Mouse (Mus musculus) Patski (cell line): ENCODE measurements around the gene Mapre1. TPM values are rescaled to one million over a fixed set of nuclear protein-coding genes. Genes with fewer than 3 reads are reported as not detected.
"Not testable (repeated sequence)": the region's sequence is repeated elsewhere in the genome, so short reads cannot be mapped to it uniquely, and the experiment has no call there.

Experiments
- ATAC-seq: fragments of 100-300 bp; one replicate; pipeline ENCODE4 v1.8.0; 2021
- CTCF ChIA-PET: fragments of 350-600 bp; sonication (Branson Sonifier 250); formaldehyde crosslinking; loops from one replicate; lab custom pipeline; 2022; ENCODE audit warnings: inconsistent platforms; lab: Charles Lee
- POLR2A ChIA-PET: fragments of 350-600 bp; sonication (Branson Sonifier 250); formaldehyde crosslinking; loops from one replicate; lab custom pipeline; 2022; ENCODE audit warnings: antibody characterized with exemption, inconsistent platforms; lab: Charles Lee
- DNase-seq: peaks from one replicate; pipeline ENCODE4 v3.0.0-alpha.2; 2011; ENCODE audit warnings: low read depth, low spot score
- H3K27me3 ChIP-seq: fragments of 371-371 bp; one replicate; pipeline ENCODE4 v1.5.1; 2021
- CTCF ChIP-seq: fragments of 100-300 bp; IDR thresholded peaks from one replicate; pipeline ENCODE4 v1.5.1; 2021
- in situ Hi-C: fragments of 300-500 bp; cut with MboI; formaldehyde crosslinking; loops from 3 replicates; pipeline ENCODE4 v1.11.1; 2018; ENCODE audit warnings: low pct_unique_long_range_greater_than_20kb, mixed read lengths
- polyA plus RNA-seq: library from polyadenylated mRNA; unstranded; gene quantifications from one replicate; pipeline ENCODE4 v1.2.3, GENCODE M21; 2021

Gene Mapre1
- polyA plus RNA-seq, 1 experiment from 2014 or later = 118 TPM

DNA sequence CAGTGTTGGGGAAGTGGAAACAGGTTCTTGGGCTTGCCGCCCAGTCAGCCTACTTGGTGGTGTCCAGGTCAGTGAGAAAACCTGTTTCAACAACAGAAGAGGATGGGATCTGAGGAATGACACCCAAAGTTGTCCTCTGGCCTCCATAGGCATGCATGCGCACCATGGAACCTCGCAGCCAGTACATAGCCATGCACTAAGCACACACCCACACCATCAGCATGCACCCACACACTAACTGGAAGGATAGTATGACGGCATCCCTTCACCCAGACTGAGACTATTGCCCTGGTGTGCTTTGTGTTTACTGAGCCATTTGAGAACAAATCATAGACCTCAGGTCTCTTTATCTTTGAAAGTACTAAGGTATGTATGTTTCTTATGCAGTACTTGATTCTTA lies 34.4 kb downstream of the Mapre1 start:
- ChIA-PET CTCF (interaction anchor here (1.1 to 1.3 kb wide), 2 partner anchors 10 to 12 kb away, joined by 3 read pairs; no protein-coding TSS in a partner anchor), POLR2A (interaction anchor here (0.6 kb wide), 1 partner anchor 71 kb away, joined by 3 read pairs; no protein-coding TSS in a partner anchor)
- DNase-seq (no peak), ATAC-seq (no peak)
- TF ChIP-seq CTCF = no peak
- in situ Hi-C loops = no loop called here
- H3K27me3 ChIP-seq = no peaks in the 10 kb centered on the region

GRCm38 (mm10) chr2:153778638-153779362 lies 37.7 kb downstream of the Mapre1 start:
- DNase-seq = no peak
- no peak for ATAC-seq
- ChIA-PET CTCF (no interaction called here), POLR2A (no interaction called here)
- TF ChIP-seq CTCF = no peak
- H3K27me3 ChIP-seq = no peaks in the 10 kb centered on the region
- in situ Hi-C loops = no loop called here

DNA sequence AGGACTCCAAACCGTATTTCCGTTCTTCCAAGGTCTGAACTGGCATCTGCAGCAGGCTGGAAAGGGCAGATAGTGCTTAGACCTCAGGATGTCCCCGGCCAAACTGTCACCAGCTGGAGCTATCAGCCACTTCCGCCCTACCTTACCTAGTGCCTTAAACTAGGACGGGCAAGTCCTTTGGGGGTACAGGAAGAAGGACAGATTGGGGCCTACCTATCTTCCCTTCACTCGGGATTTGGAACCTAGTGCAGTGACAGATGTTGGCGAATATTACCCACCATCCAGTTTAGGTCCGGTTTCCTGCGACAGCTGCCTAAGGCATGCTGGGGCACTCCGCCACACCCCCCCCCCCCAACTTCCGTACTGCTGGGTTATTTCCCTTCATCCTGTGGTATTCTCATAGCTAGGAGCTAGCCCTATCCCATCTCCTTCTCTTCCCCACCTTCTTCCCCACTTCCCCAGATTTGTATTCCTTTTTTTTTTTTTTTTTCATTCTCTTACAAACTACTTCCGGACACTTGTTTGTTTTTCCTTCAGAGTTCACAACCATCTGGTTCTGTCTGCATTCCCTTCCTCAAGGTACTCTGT lies 38.4 kb downstream of the Mapre1 start, which contains the start of gene Efcab8:
Gene Efcab8 (plus strand): TSS at position 538 of the 588 bp plus-strand sequence.
- POLR2A ChIA-PET = no interaction called here
- no peaks in the 10 kb centered on the region for H3K27me3 ChIP-seq
- ATAC-seq = no peak
- CTCF ChIA-PET = no interaction called here
- no peak for DNase-seq
- TF ChIP-seq CTCF = no peak
- in situ Hi-C loops = no loop called here

GRCm38 (mm10) chr2:153781181-153781580 lies 40.1 kb downstream of the Mapre1 start:
- in situ Hi-C loops = no loop called here
- ChIA-PET POLR2A (no interaction called here), CTCF (interaction anchor here (1.7 kb wide), 1 partner anchor 23 kb away, joined by 4 read pairs; no protein-coding TSS in a partner anchor)
- no peaks in the 10 kb centered on the region for H3K27me3 ChIP-seq
- ATAC-seq (no peak), DNase-seq (no peak)
- no peak for TF ChIP-seq CTCF

DNA sequence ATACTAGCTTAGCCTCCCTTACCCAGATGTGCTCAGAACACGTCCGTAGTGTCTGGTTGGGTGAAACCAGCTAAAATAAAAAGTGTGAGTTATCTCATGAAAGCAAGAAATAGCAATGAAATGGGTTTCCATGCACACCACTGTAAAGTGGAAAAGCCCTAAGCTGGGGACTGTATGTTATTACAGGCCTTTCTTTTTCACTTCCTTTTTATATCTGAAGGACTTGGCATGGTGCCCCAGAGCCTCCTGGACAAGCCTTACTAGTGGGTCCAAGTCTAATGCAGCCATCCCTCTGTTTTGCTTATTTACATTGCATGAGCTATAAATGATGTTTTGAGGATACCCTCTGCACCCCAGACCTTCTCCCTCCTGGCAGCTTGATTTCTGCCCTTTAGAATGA lies 43.6 kb downstream of the Mapre1 start:
- TF ChIP-seq CTCF = no peak
- ATAC-seq = no peak
- POLR2A ChIA-PET = no interaction called here
- DNase-seq = no peak
- CTCF ChIA-PET = interaction anchor here (1.8 kb wide), 1 partner anchor 14 kb away, joined by 4 read pairs; no protein-coding TSS in a partner anchor
- in situ Hi-C loops = no loop called here
- no peaks in the 10 kb centered on the region for H3K27me3 ChIP-seq

DNA sequence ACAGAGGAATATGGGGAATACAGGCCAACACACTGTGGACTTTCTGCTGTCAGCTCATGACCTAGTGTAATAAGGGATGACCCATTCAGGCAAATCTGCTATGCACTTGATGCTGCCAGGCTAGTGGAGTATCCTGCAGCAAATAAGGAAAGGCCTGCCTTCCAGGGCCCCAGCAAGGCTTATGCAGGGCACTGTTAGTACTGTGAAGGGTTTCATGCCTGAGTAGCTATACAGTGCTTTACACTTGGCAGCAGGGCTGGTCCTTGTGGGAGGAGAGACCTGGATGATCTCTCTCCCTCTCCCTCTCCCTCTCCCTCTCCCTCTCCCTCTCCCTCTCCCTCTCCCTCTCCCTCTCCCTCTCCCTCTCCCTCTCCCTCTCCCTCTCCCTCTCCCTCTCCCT lies 52.3 kb downstream of the Mapre1 start:
- POLR2A ChIA-PET = no interaction called here
- CTCF ChIA-PET = no interaction called here
- ATAC-seq (no peak), DNase-seq (no peak)
- no peaks in the 10 kb centered on the region for H3K27me3 ChIP-seq
- in situ Hi-C loops = no loop called here
- no peak for TF ChIP-seq CTCF

- no peak for DNase-seq
- in situ Hi-C loops = no loop called here
- ChIA-PET CTCF (interaction anchor here (0.8 kb wide), 1 partner anchor 13 kb away, joined by 3 read pairs; no protein-coding TSS in a partner anchor), POLR2A (no interaction called here)
- H3K27me3 ChIP-seq = no peaks in the 10 kb centered on the region
- no peak for ATAC-seq
- TF ChIP-seq CTCF = no peak
Observed at GRCm38 (mm10) chr2:153795090-153795489, 54.0 kb downstream of the Mapre1 start.

DNA sequence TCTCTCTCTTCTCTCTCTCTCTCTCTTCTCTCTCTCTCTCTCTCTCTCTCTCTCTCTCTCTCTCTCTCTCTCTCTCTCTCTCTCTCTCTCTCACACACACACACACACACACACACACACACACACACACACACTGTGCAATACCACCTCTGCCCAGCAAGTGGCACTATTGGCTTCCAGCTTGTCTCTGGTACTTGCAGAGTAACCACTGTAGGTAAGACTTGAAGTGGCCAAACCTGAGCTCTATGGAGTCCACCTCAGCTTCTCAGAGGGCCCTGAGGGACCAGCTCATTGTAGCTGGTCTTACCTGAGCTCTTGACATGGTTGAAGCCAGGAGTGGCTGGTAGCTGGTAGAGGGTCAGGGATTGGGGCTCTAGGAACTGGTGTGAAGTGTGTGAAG lies 66.4 kb downstream of the Mapre1 start:
- DNase-seq, H3K27me3 ChIP-seq, in situ Hi-C loops, ATAC-seq, POLR2A ChIA-PET: not testable (repeated sequence)
- CTCF ChIA-PET = interaction anchor here (1.6 kb wide), 1 partner anchor 32 kb away, joined by 4 read pairs; no protein-coding TSS in a partner anchor

DNA sequence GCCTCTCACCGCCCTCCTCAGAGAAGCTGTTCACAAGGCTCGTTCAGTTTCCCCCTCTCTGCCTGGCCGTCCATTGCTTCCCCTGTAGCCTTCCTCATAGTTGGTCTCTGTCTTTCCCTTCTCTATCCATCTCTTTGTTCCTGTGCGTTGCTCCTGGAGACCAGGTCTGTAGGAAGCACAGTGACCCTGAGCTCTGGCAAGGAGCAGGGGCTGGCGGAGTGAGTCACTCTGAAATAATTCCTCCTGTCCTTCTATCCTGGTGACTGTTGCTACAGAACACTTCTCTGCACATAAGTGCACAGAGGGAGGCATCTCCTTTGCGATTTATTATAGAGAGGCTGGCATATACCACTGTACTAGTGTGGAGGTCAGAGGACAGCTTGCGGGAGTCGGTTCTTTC lies 67.1 kb downstream of the Mapre1 start:
- ChIA-PET CTCF (interaction anchor here (1.1 to 1.6 kb wide), 2 partner anchors 14 to 32 kb away, joined by 3 to 4 read pairs; no protein-coding TSS in a partner anchor), POLR2A (no interaction called here)
- in situ Hi-C loops = no loop called here
- ATAC-seq (no peak), DNase-seq (no peak)
- no peak for TF ChIP-seq CTCF
- no peaks in the 10 kb centered on the region for H3K27me3 ChIP-seq

- ChIA-PET POLR2A (no interaction called here), CTCF (interaction anchor here (1.1 to 1.6 kb wide), 2 partner anchors 14 to 31 kb away, joined by 3 to 4 read pairs; no protein-coding TSS in a partner anchor)
- in situ Hi-C loops = no loop called here
- DNase-seq = no peak
- H3K27me3 ChIP-seq = no peaks in the 10 kb centered on the region
- ATAC-seq = no peak
- no peak for TF ChIP-seq CTCF
Observed at GRCm38 (mm10) chr2:153808841-153809240, 67.8 kb downstream of the Mapre1 start.

GRCm38 (mm10) chr2:153809921-153810320 lies 68.8 kb downstream of the Mapre1 start:
- TF ChIP-seq CTCF = no peak
- H3K27me3 ChIP-seq = no peaks in the 10 kb centered on the region
- ChIA-PET POLR2A (no interaction called here), CTCF (no interaction called here)
- ATAC-seq = no peak
- DNase-seq = no peak
- in situ Hi-C loops = no loop called here
